Mouse (Mus musculus): ENCODE measurements at regions not wholly inside any gene's neighbourhood (a gene's known extent, or its start where the extent isn't known, plus 50 kb on each side); places are given as distances from the start of the nearest gene placed in this dataset.

DNA sequence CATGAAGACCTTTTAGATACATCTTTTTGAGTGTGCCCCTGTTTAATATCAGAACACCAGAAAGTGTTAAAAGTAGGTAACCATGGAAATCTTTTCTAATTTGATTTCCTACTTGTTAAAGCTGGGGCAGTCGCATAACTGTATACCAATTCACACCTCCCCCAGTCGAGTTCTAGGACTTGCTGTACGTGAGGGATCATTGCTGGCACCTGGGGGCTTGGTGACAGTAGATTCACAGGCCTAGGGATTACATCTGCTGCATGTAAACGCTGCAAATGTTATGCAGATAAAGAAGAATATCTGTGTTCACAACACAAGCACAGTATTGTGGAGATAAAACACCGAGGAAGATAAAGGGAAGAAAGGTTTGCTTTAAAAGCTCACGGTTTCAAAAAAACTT is 256.7 kb downstream of the Ice1 start:
- Histone ChIP-seq H3K36me3 (no peaks in the 10 kb centered on the region), H3K9me3 (replicated peaks) (no peaks in the 10 kb centered on the region), H3K4me1 (no peaks in the 10 kb centered on the region), H3K27me3 (no peaks in the 10 kb centered on the region), H3K9ac (no peak overlapping the region), H3K4me2 (replicated peaks) (no peak overlapping the region), H3K27ac (replicated peaks) (no peak overlapping the region), H3K4me3 (replicated peaks) (no peak overlapping the region)
- WGBS: 65% methylated on average over 6 of the region's 6 CpGs
- no peak for ATAC-seq (ENCODE audit: insufficient number of reproducible peaks, low FRiP score, low TSS enrichment, low read depth)

DNA sequence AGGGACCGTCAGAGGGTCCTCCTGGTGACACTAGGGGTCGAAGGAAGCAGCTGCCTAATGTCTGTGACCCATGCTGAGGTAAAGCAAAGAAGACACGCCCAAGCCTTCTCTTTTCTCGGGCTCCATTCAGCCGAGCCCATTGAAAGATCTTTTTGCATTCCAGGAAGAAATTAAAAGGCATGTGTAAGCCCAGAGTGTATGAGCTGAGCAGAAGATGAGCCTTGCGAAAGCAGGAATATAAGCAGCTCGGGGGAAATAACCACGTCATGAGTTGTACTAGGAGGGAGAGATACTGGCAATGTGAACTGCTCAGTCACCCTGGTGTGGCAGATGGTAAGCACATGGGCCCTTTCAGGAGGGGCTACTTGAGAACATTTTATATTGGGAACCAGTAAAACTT is 252.1 kb downstream of the Ice1 start:
- no peaks in the 10 kb centered on the region for H3K27me3 ChIP-seq
- H3K9ac ChIP-seq: no peak overlapping the region
- no peak overlapping the region for H3K27ac ChIP-seq (replicated peaks)
- no peaks in the 10 kb centered on the region for H3K36me3 ChIP-seq
- no peak overlapping the region for H3K4me3 ChIP-seq (replicated peaks)
- ATAC-seq (ENCODE audit: insufficient number of reproducible peaks, low FRiP score, low TSS enrichment, low read depth): no peak
- no peak overlapping the region for H3K4me2 ChIP-seq (replicated peaks)
- no peaks in the 10 kb centered on the region for H3K4me1 ChIP-seq
- WGBS: 51% methylated on average over 8 of the region's 8 CpGs
- no peaks in the 10 kb centered on the region for H3K9me3 ChIP-seq (replicated peaks)

DNA sequence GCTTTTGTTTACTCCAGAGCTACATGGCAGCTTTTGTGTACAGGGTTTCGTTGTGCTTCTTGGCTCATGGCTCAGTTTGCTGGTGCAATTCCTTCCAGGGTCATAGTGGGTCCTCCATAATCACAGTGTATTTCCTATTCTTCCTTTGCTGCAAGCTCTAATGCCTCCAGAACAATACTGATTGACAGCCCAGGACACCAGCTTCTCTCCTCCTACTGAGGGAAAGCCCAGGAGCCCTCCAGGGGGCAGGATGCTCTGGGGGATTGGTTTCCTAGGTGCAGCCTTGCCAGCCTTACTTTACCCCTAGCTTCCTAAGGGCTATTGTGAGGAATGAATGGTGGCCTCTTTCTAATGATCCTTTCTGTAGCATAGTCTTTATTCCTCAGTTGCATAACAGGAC is 224.6 kb downstream of the Ice1 start:
- H3K27me3 ChIP-seq: no peaks in the 10 kb centered on the region
- ATAC-seq (ENCODE audit: insufficient number of reproducible peaks, low FRiP score, low TSS enrichment, low read depth): no peak
- H3K4me3 ChIP-seq (replicated peaks): no peak overlapping the region
- 54% methylated on average over 1 of the region's 1 CpGs for WGBS
- H3K9ac ChIP-seq: no peak overlapping the region
- no peaks in the 10 kb centered on the region for H3K9me3 ChIP-seq (replicated peaks)
- H3K4me1 ChIP-seq: no peaks in the 10 kb centered on the region
- H3K4me2 ChIP-seq (replicated peaks): no peak overlapping the region
- no peaks in the 10 kb centered on the region for H3K36me3 ChIP-seq
- H3K27ac ChIP-seq (replicated peaks): no peak overlapping the region

DNA sequence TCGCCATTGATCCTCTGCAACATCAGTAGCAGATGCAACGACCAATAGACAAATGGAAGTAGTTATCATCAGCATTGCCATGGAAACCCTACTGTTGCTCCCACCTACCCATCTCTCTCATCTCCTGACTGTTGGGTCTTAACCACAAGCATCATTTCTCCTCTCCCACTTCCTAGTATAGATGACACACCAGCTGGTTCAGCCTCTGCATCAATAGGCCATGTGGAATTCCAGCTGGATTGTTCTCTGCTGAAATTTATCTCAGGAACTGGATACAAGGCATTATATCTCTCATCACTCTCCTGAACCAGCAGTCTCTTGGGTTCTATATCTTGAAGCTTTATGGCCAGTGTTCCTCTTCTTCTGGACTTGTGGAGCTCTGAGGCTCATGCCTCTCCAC is 219.3 kb downstream of the Ice1 start:
- H3K4me2 ChIP-seq (replicated peaks): no peak overlapping the region
- no peaks in the 10 kb centered on the region for H3K4me1 ChIP-seq
- H3K4me3 ChIP-seq (replicated peaks): no peak overlapping the region
- H3K36me3 ChIP-seq: no peaks in the 10 kb centered on the region
- ATAC-seq (ENCODE audit: insufficient number of reproducible peaks, low FRiP score, low TSS enrichment, low read depth): no peak
- H3K27ac ChIP-seq (replicated peaks): no peak overlapping the region
- H3K9ac ChIP-seq: no peak overlapping the region
- 83% methylated on average over 2 of the region's 2 CpGs for WGBS
- H3K27me3 ChIP-seq: no peaks in the 10 kb centered on the region
- no peaks in the 10 kb centered on the region for H3K9me3 ChIP-seq (replicated peaks)

DNA sequence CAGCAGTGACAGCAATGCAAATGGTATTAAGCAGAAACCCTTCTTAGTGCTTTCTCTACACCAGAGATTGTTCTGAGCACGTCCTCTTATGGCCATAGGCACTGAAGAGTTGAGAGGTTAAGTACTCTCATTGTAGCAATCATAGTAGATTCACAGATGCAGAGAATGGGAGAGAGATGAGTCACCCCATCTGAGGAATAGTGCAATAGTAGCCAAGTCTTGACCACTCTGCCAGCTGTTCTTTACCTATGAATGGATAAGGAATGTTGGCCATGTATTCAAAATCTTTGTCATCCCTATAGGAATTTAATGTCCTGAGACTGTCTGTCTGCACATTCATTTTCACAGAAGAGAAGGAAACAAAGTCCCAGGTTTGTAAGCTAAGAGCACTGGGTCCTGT is 198.0 kb downstream of the Ice1 start:
- Histone ChIP-seq H3K4me1 (no peaks in the 10 kb centered on the region), H3K27me3 (no peaks in the 10 kb centered on the region), H3K27ac (replicated peaks) (no peak overlapping the region), H3K9me3 (replicated peaks) (no peaks in the 10 kb centered on the region), H3K4me3 (replicated peaks) (no peak overlapping the region), H3K36me3 (no peaks in the 10 kb centered on the region), H3K9ac (no peak overlapping the region), H3K4me2 (replicated peaks) (no peak overlapping the region)
- 51% methylated on average over 1 of the region's 1 CpGs for WGBS
- no peak for ATAC-seq (ENCODE audit: insufficient number of reproducible peaks, low FRiP score, low TSS enrichment, low read depth)

DNA sequence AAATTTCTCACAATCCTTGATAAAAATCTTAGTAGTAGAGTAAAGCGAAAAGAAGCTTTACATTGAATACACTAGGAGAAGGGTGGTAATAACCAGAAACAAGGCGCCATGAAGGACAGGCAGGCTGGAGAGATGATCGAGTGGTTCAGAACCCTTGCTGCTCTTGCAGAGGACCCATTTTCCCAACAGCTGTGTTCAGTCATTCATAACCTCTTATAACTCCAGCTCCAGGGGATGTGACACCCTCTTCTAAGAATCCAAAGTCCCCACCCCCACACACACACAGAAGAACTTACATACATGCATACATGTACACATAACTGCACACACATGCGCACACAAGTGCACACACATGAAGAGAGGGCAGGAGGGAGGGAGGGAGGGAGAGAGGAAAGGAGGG is 190.5 kb downstream of the Ice1 start:
- no peak overlapping the region for H3K4me2 ChIP-seq (replicated peaks)
- no peak overlapping the region for H3K9ac ChIP-seq
- WGBS: 84% methylated on average over 4 of the region's 4 CpGs
- H3K36me3 ChIP-seq: no peaks in the 10 kb centered on the region
- H3K4me1 ChIP-seq: no peaks in the 10 kb centered on the region
- no peak for ATAC-seq (ENCODE audit: insufficient number of reproducible peaks, low FRiP score, low TSS enrichment, low read depth)
- H3K27ac ChIP-seq (replicated peaks): no peak overlapping the region
- no peaks in the 10 kb centered on the region for H3K27me3 ChIP-seq
- H3K9me3 ChIP-seq (replicated peaks): no peaks in the 10 kb centered on the region
- H3K4me3 ChIP-seq (replicated peaks): no peak overlapping the region

DNA sequence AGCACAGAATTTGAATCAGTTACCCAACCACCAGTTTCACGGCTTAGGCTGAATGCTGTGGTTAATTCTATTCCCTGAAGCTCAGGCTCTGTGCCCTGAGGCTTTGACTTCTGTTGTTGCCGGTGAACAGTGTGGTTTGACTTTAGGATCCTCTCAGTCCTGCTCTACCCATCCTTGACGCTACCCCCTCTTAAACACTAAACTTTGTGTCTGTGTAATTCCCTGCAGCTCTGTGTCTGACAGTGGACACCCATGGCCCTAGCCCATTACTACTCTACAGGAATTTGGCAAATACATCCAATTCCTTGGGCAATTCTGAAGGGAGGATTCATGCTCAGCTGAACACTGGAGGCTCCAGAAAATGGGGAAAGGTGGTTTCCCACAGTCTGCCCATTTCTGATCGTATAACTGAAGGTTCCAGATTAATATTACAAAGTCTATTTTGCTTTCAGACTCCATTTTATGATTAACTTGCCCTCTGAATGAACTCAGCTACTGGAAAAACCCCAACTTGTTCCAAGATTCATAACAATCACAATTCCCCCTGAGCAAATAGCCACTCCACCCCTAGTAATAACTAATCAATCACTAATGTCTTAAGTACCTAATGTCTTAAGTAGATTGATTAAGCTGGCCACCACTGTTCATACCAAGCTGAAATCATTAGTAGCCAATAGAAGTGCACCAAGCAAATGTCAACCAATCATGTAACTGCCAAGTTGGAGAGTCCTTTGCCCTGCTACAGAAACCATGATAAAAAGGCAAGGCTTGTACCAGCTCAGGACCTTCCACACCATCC is 182.6 kb downstream of the Ice1 start:
- Histone ChIP-seq H3K27me3 (no peaks in the 10 kb centered on the region), H3K4me3 (replicated peaks) (no peak overlapping the region), H3K4me2 (replicated peaks) (no peak overlapping the region), H3K9ac (no peak overlapping the region), H3K27ac (replicated peaks) (no peak overlapping the region), H3K36me3 (no peaks in the 10 kb centered on the region), H3K9me3 (replicated peaks) (no peaks in the 10 kb centered on the region), H3K4me1 (no peaks in the 10 kb centered on the region)
- ATAC-seq (ENCODE audit: insufficient number of reproducible peaks, low FRiP score, low TSS enrichment, low read depth): no peak
- WGBS: 60% methylated on average over 4 of the region's 4 CpGs

DNA sequence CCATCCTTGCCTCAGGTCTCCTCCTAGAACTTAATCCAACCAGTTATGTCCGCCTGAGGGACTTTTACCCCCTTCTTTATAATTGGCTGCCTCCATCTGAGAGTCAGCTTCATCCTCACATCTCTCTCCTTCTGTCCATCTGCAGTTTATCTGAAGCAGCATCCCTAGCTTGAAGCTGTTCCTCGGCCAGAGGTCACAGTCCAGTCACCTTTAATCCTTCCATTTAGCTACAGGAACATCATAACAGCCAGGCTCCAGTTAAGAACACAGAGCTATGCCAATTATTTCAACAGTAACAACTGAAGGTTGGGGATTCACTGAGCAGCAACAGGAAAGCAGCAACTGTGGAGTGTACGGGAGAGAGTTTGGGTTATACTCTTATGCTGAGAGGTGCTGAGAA is 179.0 kb downstream of the Ice1 start:
- 72% methylated on average over 3 of the region's 3 CpGs for WGBS
- no peak overlapping the region for H3K4me3 ChIP-seq (replicated peaks)
- ATAC-seq (ENCODE audit: insufficient number of reproducible peaks, low FRiP score, low TSS enrichment, low read depth): no peak

DNA sequence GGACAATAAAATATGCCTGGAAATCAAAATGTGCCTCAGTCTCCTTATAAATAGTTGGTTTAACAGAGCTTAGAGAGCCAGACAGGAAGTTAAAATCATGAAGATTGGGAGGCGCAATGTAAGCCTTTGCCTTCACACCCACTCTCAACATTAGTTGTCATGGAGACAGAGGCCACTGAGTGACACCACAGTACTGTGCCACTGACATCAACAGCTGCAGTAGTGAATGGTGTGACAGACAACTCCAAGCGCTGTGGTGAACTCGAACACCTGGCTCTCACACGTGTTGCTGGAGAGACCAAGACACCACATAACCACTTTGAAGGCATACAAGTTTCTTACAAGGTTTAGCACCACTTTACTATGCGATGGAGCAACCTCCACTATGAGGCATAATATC is 172.4 kb downstream of the Ice1 start:
- H3K27me3 ChIP-seq: no peaks in the 10 kb centered on the region
- ATAC-seq (ENCODE audit: insufficient number of reproducible peaks, low FRiP score, low TSS enrichment, low read depth): no peak
- no peaks in the 10 kb centered on the region for H3K9me3 ChIP-seq (replicated peaks)
- H3K36me3 ChIP-seq: no peaks in the 10 kb centered on the region
- H3K9ac ChIP-seq: no peak overlapping the region
- H3K4me1 ChIP-seq: no peaks in the 10 kb centered on the region
- H3K4me2 ChIP-seq (replicated peaks): no peak overlapping the region
- no peak overlapping the region for H3K4me3 ChIP-seq (replicated peaks)
- 76% methylated on average over 5 of the region's 5 CpGs for WGBS
- H3K27ac ChIP-seq (replicated peaks): no peak overlapping the region

More for the DNA sequence above, 179.0 kb downstream of the Ice1 start:
- Histone ChIP-seq H3K9ac (no peak overlapping the region), H3K27ac (replicated peaks) (no peak overlapping the region), H3K36me3 (no peaks in the 10 kb centered on the region), H3K4me2 (replicated peaks) (no peak overlapping the region), H3K9me3 (replicated peaks) (no peaks in the 10 kb centered on the region), H3K4me1 (no peaks in the 10 kb centered on the region), H3K27me3 (no peaks in the 10 kb centered on the region)

DNA sequence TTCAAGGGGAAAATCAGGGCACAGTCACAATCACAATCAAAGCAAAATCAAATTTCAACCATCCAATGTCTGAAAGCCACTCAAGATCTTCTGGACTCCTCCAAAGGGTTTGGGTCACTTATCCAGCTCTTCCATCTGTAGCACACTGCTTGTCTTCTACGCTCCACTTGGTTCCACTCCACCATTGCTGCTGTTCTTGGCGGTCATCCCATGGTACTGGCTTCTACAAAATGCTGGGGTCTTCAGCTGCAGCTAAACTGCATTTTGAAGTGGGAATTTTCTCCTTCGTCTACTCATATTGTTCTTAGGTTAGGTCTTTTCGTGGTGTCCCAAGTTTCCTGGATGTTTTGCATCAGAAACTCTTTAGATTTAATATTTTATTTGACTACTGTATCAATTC is 162.7 kb downstream of the Ice1 start:
- no peaks in the 10 kb centered on the region for H3K27me3 ChIP-seq
- no peak overlapping the region for H3K9ac ChIP-seq
- no peak overlapping the region for H3K27ac ChIP-seq (replicated peaks)
- H3K4me3 ChIP-seq (replicated peaks): no peak overlapping the region
- no peaks in the 10 kb centered on the region for H3K4me1 ChIP-seq
- no peak for ATAC-seq (ENCODE audit: insufficient number of reproducible peaks, low FRiP score, low TSS enrichment, low read depth)
- H3K36me3 ChIP-seq: no peaks in the 10 kb centered on the region
- no peaks in the 10 kb centered on the region for H3K9me3 ChIP-seq (replicated peaks)
- WGBS: 80% methylated on average over 4 of the region's 4 CpGs
- H3K4me2 ChIP-seq (replicated peaks): no peak overlapping the region

DNA sequence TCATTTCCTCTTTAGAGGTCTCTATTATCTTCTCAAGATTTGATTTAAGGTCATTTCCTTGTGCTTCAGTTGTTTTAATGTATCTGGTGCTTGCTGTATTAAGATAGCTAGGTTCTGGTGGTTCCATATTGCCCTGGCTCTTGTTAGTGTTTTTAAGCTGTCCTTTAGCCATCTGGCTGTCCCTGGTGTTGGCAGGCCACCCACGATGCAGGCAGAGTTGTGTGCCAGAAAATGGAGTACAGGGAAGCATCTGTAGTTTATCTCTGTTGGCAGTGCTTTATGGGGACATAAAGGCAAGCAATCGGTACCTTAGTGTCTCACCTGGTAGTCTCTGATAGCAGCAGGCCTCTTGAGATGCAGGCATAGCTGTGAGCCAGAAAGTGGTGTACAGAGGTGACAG is 162.1 kb downstream of the Ice1 start:
- Histone ChIP-seq H3K27me3 (no peaks in the 10 kb centered on the region), H3K4me2 (replicated peaks) (no peak overlapping the region), H3K27ac (replicated peaks) (no peak overlapping the region), H3K36me3 (no peaks in the 10 kb centered on the region), H3K4me3 (replicated peaks) (no peak overlapping the region), H3K4me1 (no peaks in the 10 kb centered on the region), H3K9me3 (replicated peaks) (no peaks in the 10 kb centered on the region), H3K9ac (no peak overlapping the region)
- no peak for ATAC-seq (ENCODE audit: insufficient number of reproducible peaks, low FRiP score, low TSS enrichment, low read depth)
- 67% methylated on average over 2 of the region's 2 CpGs for WGBS

DNA sequence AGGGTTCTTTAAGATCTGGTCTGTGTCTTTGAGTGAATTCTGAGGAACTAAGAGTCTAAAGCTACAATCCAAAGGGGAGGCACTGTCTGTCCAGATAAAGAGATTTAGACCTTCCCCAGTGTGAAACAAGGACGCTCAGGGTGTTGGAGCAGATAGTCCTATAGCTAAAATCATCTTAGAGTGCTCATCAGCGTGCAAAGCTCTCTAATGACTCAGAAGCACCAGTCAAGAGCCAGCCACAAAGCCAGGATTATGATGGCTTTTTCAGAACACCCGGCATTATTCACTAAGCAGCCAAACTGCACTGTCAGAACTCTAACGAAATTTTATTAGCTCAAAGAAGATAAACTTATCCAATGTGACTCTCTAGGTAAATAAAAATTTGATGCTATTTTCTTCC is 138.1 kb downstream of the Ice1 start:
- no peaks in the 10 kb centered on the region for H3K36me3 ChIP-seq
- no peaks in the 10 kb centered on the region for H3K27me3 ChIP-seq
- no peaks in the 10 kb centered on the region for H3K4me1 ChIP-seq
- ATAC-seq (ENCODE audit: insufficient number of reproducible peaks, low FRiP score, low TSS enrichment, low read depth): no peak
- H3K9ac ChIP-seq: no peak overlapping the region
- H3K4me2 ChIP-seq (replicated peaks): no peak overlapping the region
- 62% methylated on average over 4 of the region's 4 CpGs for WGBS
- H3K27ac ChIP-seq (replicated peaks): no peak overlapping the region
- no peaks in the 10 kb centered on the region for H3K9me3 ChIP-seq (replicated peaks)
- no peak overlapping the region for H3K4me3 ChIP-seq (replicated peaks)
